Mouse (Mus musculus): ENCODE results near the gene Opcml. TPM values are rescaled to one million over a fixed set of nuclear protein-coding genes. Genes with fewer than 3 reads are reported as not detected.

Opcml gene
- polyA plus RNA-seq (2012; fragmentation: generic; extraction: Trizol) = 0.06 TPM
- long read RNA-seq, experiment 1 = 0 reads
- long read RNA-seq, experiment 2 = 0 reads

DNA sequence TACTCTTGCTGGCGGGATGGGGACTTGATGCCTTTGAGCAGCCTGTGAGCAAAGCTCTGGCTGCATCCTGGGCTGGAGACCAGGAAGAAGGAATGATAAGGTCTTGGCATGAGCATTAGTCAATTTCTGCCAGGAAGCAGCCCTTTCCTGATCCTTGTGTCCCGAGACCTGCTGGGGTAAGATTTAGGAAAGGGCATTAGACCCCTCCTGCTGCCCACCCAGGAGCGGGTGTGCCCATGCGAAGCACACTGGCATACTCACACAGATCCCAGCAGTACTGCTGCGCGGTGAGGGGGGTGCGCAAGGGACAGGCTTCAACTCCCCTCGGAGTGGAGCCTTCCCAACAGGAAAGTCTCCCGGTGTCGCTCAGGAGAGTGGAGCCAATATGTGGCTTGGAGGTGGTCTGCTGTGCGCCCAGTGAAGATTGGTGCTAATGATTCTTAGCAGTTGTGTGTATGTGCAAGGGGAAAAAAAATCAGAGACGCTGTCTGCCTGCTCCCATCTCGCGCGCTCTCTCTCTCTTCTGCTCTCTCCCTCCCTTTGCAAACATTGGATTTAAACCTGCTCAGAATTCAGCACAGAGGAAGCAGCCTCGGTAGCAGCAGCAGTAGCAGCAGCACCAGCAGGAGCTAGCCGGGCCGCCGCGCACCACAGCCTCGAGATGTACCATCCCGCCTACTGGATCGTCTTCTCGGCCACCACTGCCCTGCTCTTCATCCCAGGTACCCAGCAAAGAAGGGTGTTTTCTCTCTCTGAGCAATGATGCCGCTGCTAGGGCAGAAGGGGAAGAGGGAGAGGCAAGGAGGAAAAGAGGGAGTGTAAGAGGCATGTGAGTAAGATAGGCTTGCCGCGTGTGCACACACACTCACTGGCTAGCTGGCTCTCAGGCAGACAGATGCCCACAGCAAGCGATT is at the start of gene Opcml:
Gene Opcml (plus strand): TSS at position 51 of the 914 bp plus-strand sequence.
- Histone ChIP-seq H3K4me3 (ENCODE audit: insufficient read depth, poor library complexity, severe bottlenecking) (no peak within 1 kb of the TSS), H3K79me2 (ENCODE audit: control insufficient read depth, insufficient read depth) (no peaks in the 10 kb centered on the region), H3ac (ENCODE audit: control insufficient read depth, insufficient read length, low read depth) (no peak within 1 kb of the TSS), H3K79me3 (ENCODE audit: low read depth) (no peaks in the 10 kb centered on the region), H3K36me3 (ENCODE audit: control insufficient read depth, insufficient read depth) (no peaks in the 10 kb centered on the region), H3K27me3 (ENCODE audit: control insufficient read depth, insufficient read depth, insufficient read length) (peaks cover 7% of the 10 kb centered on the region)
- no peak for TF ChIP-seq USF1 (IDR thresholded peaks at IDR 0.05; ENCODE audit: low read depth)
- TF ChIP-seq FOSL1 (IDR thresholded peaks at IDR 0.05; ENCODE audit: insufficient read depth, low read length, poor library complexity, severe bottlenecking) = no peak
- no peak for TF ChIP-seq MAX (IDR thresholded peaks at IDR 0.05)
- TF ChIP-seq CTCF (IDR thresholded peaks at IDR 0.05; ENCODE audit: control insufficient read depth, insufficient read depth, insufficient read length) = no peak
- TF ChIP-seq CEBPB (IDR thresholded peaks at IDR 0.05; ENCODE audit: low read depth) = no peak
- TF ChIP-seq MYOG (IDR thresholded peaks at IDR 0.05; ENCODE audit: control insufficient read depth, extremely low read depth, insufficient read length) = no peak
- no peak for TF ChIP-seq MYOD1 (IDR thresholded peaks at IDR 0.05; ENCODE audit: control insufficient read depth, insufficient read length, low read depth)

DNA sequence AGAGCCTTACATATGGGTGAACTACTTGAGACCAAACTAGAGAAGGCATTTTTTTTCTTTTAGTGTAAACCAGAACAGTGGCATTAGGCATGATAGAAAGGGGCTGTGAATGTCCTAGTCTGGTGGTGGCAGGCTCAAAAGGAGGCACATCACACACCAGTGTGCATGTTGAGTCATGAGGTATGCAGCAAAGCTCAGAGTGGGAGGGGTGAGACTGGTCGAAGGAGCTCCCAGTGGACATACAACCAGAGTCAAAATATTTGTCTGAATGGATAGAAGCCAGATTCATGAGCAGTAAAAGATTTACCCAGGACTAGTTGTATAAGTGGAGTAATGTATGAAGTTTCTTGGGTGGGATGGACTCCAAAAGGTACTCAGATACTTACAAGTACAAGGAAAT is 31.9 kb upstream of the Opcml start:
- Histone ChIP-seq H3ac (ENCODE audit: control insufficient read depth, insufficient read length, low read depth) (no peak overlapping the region), H3K79me3 (ENCODE audit: low read depth) (no peaks in the 10 kb centered on the region), H3K79me2 (ENCODE audit: control insufficient read depth, insufficient read depth) (no peaks in the 10 kb centered on the region), H3K36me3 (ENCODE audit: control insufficient read depth, insufficient read depth) (no peaks in the 10 kb centered on the region), H3K27me3 (ENCODE audit: control insufficient read depth, insufficient read depth, insufficient read length) (no peaks in the 10 kb centered on the region), H3K4me3 (ENCODE audit: insufficient read depth, poor library complexity, severe bottlenecking) (no peak overlapping the region)
- TF ChIP-seq CTCF (IDR thresholded peaks at IDR 0.05; ENCODE audit: control insufficient read depth, insufficient read depth, insufficient read length) = no peak
- TF ChIP-seq MAX (IDR thresholded peaks at IDR 0.05) = no peak
- TF ChIP-seq MYOG (IDR thresholded peaks at IDR 0.05; ENCODE audit: control insufficient read depth, extremely low read depth, insufficient read length) = no peak
- no peak for TF ChIP-seq USF1 (IDR thresholded peaks at IDR 0.05; ENCODE audit: low read depth)
- TF ChIP-seq CEBPB (IDR thresholded peaks at IDR 0.05; ENCODE audit: low read depth) = no peak

DNA sequence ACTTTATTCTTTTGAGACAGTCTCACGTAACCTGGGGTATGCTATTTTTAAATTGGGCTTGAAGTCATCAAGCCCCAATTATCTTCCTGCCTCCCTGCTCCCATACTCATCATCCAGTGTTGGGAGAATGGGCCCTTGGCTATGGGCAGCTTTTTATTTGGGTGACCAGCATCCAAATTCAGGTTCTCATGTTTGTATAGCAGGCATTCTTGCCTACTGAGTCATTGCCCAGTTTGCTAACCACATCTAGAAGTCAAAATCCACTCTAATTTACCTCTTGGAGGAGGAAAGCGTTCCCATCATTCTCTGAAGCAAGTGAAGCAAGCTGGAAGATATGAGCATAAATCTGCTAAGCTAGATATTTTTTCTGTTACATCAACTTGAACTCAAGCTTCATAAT is 29.4 kb upstream of the Opcml start:
- Histone ChIP-seq H3K27me3 (ENCODE audit: control insufficient read depth, insufficient read depth, insufficient read length) (no peaks in the 10 kb centered on the region), H3K4me3 (ENCODE audit: insufficient read depth, poor library complexity, severe bottlenecking) (no peak overlapping the region)
- TF ChIP-seq MYOG (IDR thresholded peaks at IDR 0.05; ENCODE audit: control insufficient read depth, extremely low read depth, insufficient read length) (no peak), USF1 (IDR thresholded peaks at IDR 0.05; ENCODE audit: low read depth) (no peak), MYOD1 (IDR thresholded peaks at IDR 0.05; ENCODE audit: control insufficient read depth, insufficient read length, low read depth) (no peak), CEBPB (IDR thresholded peaks at IDR 0.05; ENCODE audit: low read depth) (no peak), CTCF (IDR thresholded peaks at IDR 0.05; ENCODE audit: control insufficient read depth, insufficient read depth, insufficient read length) (no peak)

DNA sequence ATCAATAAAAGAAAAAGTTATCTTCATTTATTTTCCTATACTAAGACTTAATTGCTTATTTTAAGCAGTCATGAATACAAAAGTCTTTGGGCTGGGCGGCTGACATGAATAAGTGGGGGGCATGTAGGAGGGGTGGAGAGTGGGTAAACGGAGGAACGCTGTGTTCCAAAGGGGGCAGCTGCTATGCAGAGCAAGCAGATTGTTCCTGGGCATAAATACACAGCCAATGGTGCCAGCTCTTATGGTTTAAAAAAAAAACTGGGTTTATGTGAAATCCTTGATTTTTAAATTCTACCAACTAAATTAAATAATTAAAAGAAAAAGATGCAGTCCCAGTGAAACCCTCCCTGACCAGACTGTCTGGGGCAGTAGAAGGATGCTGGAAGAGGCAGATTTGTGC is 24.1 kb upstream of the Opcml start:
- Histone ChIP-seq H3K36me3 (ENCODE audit: control insufficient read depth, insufficient read depth) (no peaks in the 10 kb centered on the region), H3K79me3 (ENCODE audit: low read depth) (no peaks in the 10 kb centered on the region), H3ac (ENCODE audit: control insufficient read depth, insufficient read length, low read depth) (no peak overlapping the region), H3K4me3 (ENCODE audit: insufficient read depth, poor library complexity, severe bottlenecking) (no peak overlapping the region), H3K79me2 (ENCODE audit: control insufficient read depth, insufficient read depth) (no peaks in the 10 kb centered on the region), H3K27me3 (ENCODE audit: control insufficient read depth, insufficient read depth, insufficient read length) (no peaks in the 10 kb centered on the region)
- no peak for TF ChIP-seq MYOD1 (IDR thresholded peaks at IDR 0.05; ENCODE audit: control insufficient read depth, insufficient read length, low read depth)
- TF ChIP-seq FOSL1 (IDR thresholded peaks at IDR 0.05; ENCODE audit: insufficient read depth, low read length, poor library complexity, severe bottlenecking) = no peak

More for the DNA sequence above, 29.4 kb upstream of the Opcml start:
- H3K79me2 ChIP-seq (ENCODE audit: control insufficient read depth, insufficient read depth) = no peaks in the 10 kb centered on the region
- H3K36me3 ChIP-seq (ENCODE audit: control insufficient read depth, insufficient read depth) = no peaks in the 10 kb centered on the region
- no peak overlapping the region for H3ac ChIP-seq (ENCODE audit: control insufficient read depth, insufficient read length, low read depth)
- no peaks in the 10 kb centered on the region for H3K79me3 ChIP-seq (ENCODE audit: low read depth)

DNA sequence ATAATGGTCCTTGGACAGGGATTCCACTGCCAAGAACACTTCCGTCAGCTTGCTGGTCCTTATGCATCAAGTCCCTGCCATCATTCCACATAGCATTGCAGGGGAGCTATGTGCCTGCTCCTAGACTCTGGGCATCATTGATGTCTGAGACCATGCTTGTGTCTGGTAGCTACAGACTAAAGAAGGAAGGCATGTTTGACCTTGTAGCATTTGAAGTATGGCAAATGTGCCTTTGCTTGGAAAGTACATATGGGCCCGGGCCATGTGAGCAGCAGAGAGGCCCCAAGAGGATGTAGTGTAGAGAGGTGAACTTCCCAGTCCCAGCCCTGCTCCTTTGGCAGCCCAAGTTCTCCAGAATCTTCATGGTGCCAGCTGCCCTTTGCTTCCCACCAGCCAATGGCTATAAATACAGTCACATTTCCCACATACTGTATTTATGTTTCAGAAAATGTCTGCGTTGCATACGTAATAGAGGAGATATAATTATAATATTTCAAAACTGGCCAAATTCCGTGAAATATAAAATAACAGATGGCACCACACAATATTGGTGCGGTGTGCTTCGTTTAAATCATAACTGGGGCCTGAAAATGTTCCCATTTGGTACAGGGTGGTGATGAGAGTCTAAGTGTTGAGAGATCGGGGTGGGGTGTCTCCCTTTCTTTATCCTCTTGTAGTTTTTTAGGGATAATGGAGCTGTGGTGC is 23.2 kb upstream of the Opcml start:
- Histone ChIP-seq H3K36me3 (ENCODE audit: control insufficient read depth, insufficient read depth) (no peaks in the 10 kb centered on the region), H3K4me3 (ENCODE audit: insufficient read depth, poor library complexity, severe bottlenecking) (no peak overlapping the region), H3K27me3 (ENCODE audit: control insufficient read depth, insufficient read depth, insufficient read length) (no peaks in the 10 kb centered on the region), H3ac (ENCODE audit: control insufficient read depth, insufficient read length, low read depth) (no peak overlapping the region), H3K79me3 (ENCODE audit: low read depth) (no peaks in the 10 kb centered on the region), H3K79me2 (ENCODE audit: control insufficient read depth, insufficient read depth) (no peaks in the 10 kb centered on the region)
- TF ChIP-seq CEBPB (IDR thresholded peaks at IDR 0.05; ENCODE audit: low read depth) = no peak
- no peak for TF ChIP-seq MAX (IDR thresholded peaks at IDR 0.05)
- TF ChIP-seq MYOD1 (IDR thresholded peaks at IDR 0.05; ENCODE audit: control insufficient read depth, insufficient read length, low read depth) = no peak

DNA sequence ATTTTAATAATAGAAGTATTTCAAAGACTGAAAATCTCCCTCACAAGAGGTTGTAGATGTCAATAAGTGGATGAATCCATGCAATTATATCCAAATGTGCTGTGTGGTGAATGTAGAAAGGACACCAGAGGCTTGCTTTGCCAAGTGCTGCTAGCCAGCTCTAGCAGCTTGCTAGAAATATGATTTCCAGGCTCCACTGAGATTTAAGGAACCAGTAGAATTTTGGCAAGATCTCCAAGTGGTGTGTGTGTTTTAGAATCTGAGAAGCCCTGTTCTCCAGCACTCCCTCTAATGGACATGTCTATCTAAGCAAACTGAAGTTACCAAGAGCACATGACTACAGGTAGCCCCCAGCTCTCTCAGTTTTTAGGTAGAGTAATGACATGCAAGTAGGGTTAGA is 21.8 kb upstream of the Opcml start:
- H3ac ChIP-seq (ENCODE audit: control insufficient read depth, insufficient read length, low read depth) = no peak overlapping the region
- no peak for TF ChIP-seq CTCF (IDR thresholded peaks at IDR 0.05; ENCODE audit: control insufficient read depth, insufficient read depth, insufficient read length)
- TF ChIP-seq MAX (IDR thresholded peaks at IDR 0.05) = no peak
- TF ChIP-seq FOSL1 (IDR thresholded peaks at IDR 0.05; ENCODE audit: insufficient read depth, low read length, poor library complexity, severe bottlenecking) = no peak
- no peak for TF ChIP-seq MYOD1 (IDR thresholded peaks at IDR 0.05; ENCODE audit: control insufficient read depth, insufficient read length, low read depth)
- no peak for TF ChIP-seq MYOG (IDR thresholded peaks at IDR 0.05; ENCODE audit: control insufficient read depth, extremely low read depth, insufficient read length)
- TF ChIP-seq USF1 (IDR thresholded peaks at IDR 0.05; ENCODE audit: low read depth) = no peak
- TF ChIP-seq CEBPB (IDR thresholded peaks at IDR 0.05; ENCODE audit: low read depth) = no peak
- H3K27me3 ChIP-seq (ENCODE audit: control insufficient read depth, insufficient read depth, insufficient read length) = no peaks in the 10 kb centered on the region
- no peaks in the 10 kb centered on the region for H3K36me3 ChIP-seq (ENCODE audit: control insufficient read depth, insufficient read depth)
- H3K4me3 ChIP-seq (ENCODE audit: insufficient read depth, poor library complexity, severe bottlenecking) = no peak overlapping the region
- H3K79me2 ChIP-seq (ENCODE audit: control insufficient read depth, insufficient read depth) = no peaks in the 10 kb centered on the region
- H3K79me3 ChIP-seq (ENCODE audit: low read depth) = no peaks in the 10 kb centered on the region
